ENCODE assay signal across 23 mouse cellular contexts in the genomic region with DNA sequence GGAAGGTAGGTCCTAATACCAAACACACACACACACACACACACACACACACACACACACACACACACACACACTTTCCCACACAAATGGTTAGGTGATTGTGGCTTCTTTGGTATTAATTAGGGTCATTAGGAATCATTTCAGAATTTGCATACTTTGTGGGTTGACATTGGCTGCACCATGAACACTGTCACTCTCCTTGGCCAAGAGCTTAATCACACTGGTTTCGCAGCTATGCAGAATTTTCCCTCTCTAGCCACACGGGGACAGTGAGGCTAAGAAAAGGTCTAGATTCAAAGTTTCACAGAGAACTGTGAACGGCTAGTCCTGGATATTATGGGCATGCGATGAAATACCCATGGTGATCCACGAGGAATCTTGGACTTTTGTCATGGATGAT.
DNase-seq lines count a peak whose midpoint lies in the region; ATAC-seq and TF ChIP-seq lines count a peak whose summit lies in the region.
"Had no signal": no experiment of that assay in that cellular context is flagged by ENCODE, and none has a peak within 500 bp of the region (broad histone marks: within the 10 kb centered on the region; RNA-seq: fewer than 3 reads in every experiment).

No protein-coding gene starts in this region.

- no peaks in the 10 kb centered on the region for H3K4me1 ChIP-seq in forebrain, postnatal 0 days (ENCODE audit: insufficient read depth)
- no peaks in the 10 kb centered on the region for H3K4me1 ChIP-seq in forebrain, embryonic 11.5 days (replicated peaks; ENCODE audit: control insufficient read depth, insufficient read depth, low read length)
- H3K4me1 ChIP-seq: embryonic facial prominence, embryonic 12.5 days; embryonic facial prominence, embryonic 15.5 days; forebrain, embryonic 13.5 days; hindbrain, embryonic 12.5 days; hindbrain, embryonic 15.5 days had no signal

- H3K36me3 ChIP-seq in forebrain, postnatal 0 days (ENCODE audit: insufficient read depth): no peaks in the 10 kb centered on the region
- H3K36me3 ChIP-seq in forebrain, embryonic 11.5 days (ENCODE audit: control insufficient read depth, insufficient read depth, low read length): no peaks in the 10 kb centered on the region
- H3K36me3 ChIP-seq: embryonic facial prominence, embryonic 12.5 days; embryonic facial prominence, embryonic 15.5 days; hindbrain, embryonic 12.5 days; hindbrain, embryonic 15.5 days had no signal

- TF ChIP-seq CTCF in forebrain, postnatal 0 days (IDR thresholded peaks at IDR 0.05; ENCODE audit: low read depth): peak; percentile 24; the same call in 1 of the 2 replicates

- H3K4me2 ChIP-seq in forebrain, postnatal 0 days (ENCODE audit: low read depth): no peak overlapping the region
- no peak overlapping the region for H3K4me2 ChIP-seq in forebrain, embryonic 11.5 days (ENCODE audit: low read depth, low read length, severe bottlenecking)
- H3K4me2 ChIP-seq: embryonic facial prominence, embryonic 12.5 days; embryonic facial prominence, embryonic 15.5 days; forebrain, embryonic 13.5 days; heart, embryonic 11.5 days; hindbrain, embryonic 12.5 days; hindbrain, embryonic 15.5 days had no signal

- H3K27ac ChIP-seq in forebrain, postnatal 0 days (ENCODE audit: low read depth, low read length): no peak overlapping the region
- H3K27ac ChIP-seq in forebrain, embryonic 11.5 days (ENCODE audit: low read depth, low read length): no peak overlapping the region
- H3K27ac ChIP-seq: embryonic facial prominence, embryonic 12.5 days; embryonic facial prominence, embryonic 15.5 days; forebrain, embryonic 13.5 days; gastrocnemius, adult 2 months; hindbrain, embryonic 12.5 days; hindbrain, embryonic 15.5 days had no signal

- no peak overlapping the region for H3K9ac ChIP-seq in forebrain, postnatal 0 days
- H3K9ac ChIP-seq in forebrain, embryonic 11.5 days (ENCODE audit: low read length): no peak overlapping the region
- H3K9ac ChIP-seq: embryonic facial prominence, embryonic 12.5 days; embryonic facial prominence, embryonic 15.5 days; forebrain, embryonic 13.5 days; hindbrain, embryonic 12.5 days; hindbrain, embryonic 15.5 days had no signal

- no peaks in the 10 kb centered on the region for H3K9me3 ChIP-seq in forebrain, postnatal 0 days (ENCODE audit: low read length)
- no peaks in the 10 kb centered on the region for H3K9me3 ChIP-seq in forebrain, embryonic 11.5 days (ENCODE audit: control insufficient read depth, low read length)
- H3K9me3 ChIP-seq: embryonic facial prominence, embryonic 12.5 days; forebrain, embryonic 13.5 days; hindbrain, embryonic 12.5 days; hindbrain, embryonic 15.5 days had no signal

- H3K27me3 ChIP-seq in forebrain, postnatal 0 days (ENCODE audit: insufficient read depth, low read length): no peaks in the 10 kb centered on the region
- H3K27me3 ChIP-seq in forebrain, embryonic 11.5 days (ENCODE audit: control insufficient read depth, insufficient read depth, low read length): no peaks in the 10 kb centered on the region
- H3K27me3 ChIP-seq: embryonic facial prominence, embryonic 12.5 days; embryonic facial prominence, embryonic 15.5 days; forebrain, embryonic 13.5 days; hindbrain, embryonic 12.5 days; hindbrain, embryonic 15.5 days; Patski had no signal

- no peak overlapping the region for H3K4me3 ChIP-seq in forebrain, postnatal 0 days (ENCODE audit: low read depth, low read length)
- no peak overlapping the region for H3K4me3 ChIP-seq in forebrain, embryonic 11.5 days (ENCODE audit: low read depth, low read length)
- H3K4me3 ChIP-seq: embryonic facial prominence, embryonic 12.5 days; embryonic facial prominence, embryonic 15.5 days; erythroblast, embryonic 14.5 days; forebrain, embryonic 13.5 days; gastrocnemius, adult 2 months; hindbrain, embryonic 12.5 days; hindbrain, embryonic 15.5 days had no signal

- DNase-seq in forebrain, postnatal 0 days: peak; percentile 8
- no peak for DNase-seq in forebrain, embryonic 11.5 days (ENCODE audit: low spot score)
- peak; percentile 9 for DNase-seq in lung, postnatal 10 days
- DNase-seq in lung, adult 18-20 months: no peak
- DNase-seq in Muller cell, postnatal 12 days (ENCODE audit: inconsistent ontology term): peak; percentile 87
- no peak for DNase-seq in urinary bladder, adult 2 months (ENCODE audit: low spot score)
- DNase-seq: adrenal gland, postnatal 10 days; cerebellum, adult 11 months; cerebellum, adult 2 months; cerebellum, adult 9-11 months; cerebellum, postnatal 25 days; gastrocnemius, adult 2 months; gastrocnemius, postnatal 14 days; heart, adult 11 months had no signal

- WGBS in forebrain, postnatal 0 days: 44% methylated on average over 5 of the region's 5 CpGs
- 67% methylated on average over 5 of the region's 5 CpGs for WGBS in forebrain, embryonic 11.5 days

- no peak for ATAC-seq in forebrain, postnatal 0 days
- ATAC-seq in forebrain, embryonic 11.5 days (replicated peaks; ENCODE audit: low FRiP score): no peak
- ATAC-seq: forebrain, embryonic 13.5 days; forebrain, embryonic 16.5 days; Patski had no signal

Comparison
In these comparisons a context has a peak if more than half of its experiments do, and no peak if none do; other contexts are left out.
1. DNase-seq: peak in forebrain, postnatal 0 days (single experiment), lung, postnatal 10 days (single experiment) and Muller cell, postnatal 12 days (single experiment); none in forebrain, embryonic 11.5 days (single experiment), lung, adult 18-20 months (0 of 2) and urinary bladder, adult 2 months (single experiment).